Mouse (Mus musculus) right cerebral cortex, adult 2 months (tissue): ENCODE data around the gene Il23a.
"Not testable (repeated sequence)": the region's sequence is repeated elsewhere in the genome, so short reads cannot be mapped to it uniquely, and the experiment has no call there.

ENCODE experiments used
- DNase-seq, 2 experiments: peaks; one replicate each; pipeline ENCODE4 v3.0.0; 2021 to 2022; ENCODE audit warnings: low spot score in 2 of 2

Gene Il23a

GRCm38 (mm10) chr10:128268371-128268770 lies 30.2 kb downstream of the Il23a start, which contains the start of gene Apof:
Apof (plus strand) TSS chr10:128268671.
- DNase-seq = no peak

- DNase-seq = peak in 1 of 2 experiments; percentile 16
These were observed 34.9 kb downstream of the Il23a start for GRCm38 (mm10) chr10:128263393-128264310.

- DNase-seq = no peak
These were observed 36.3 kb downstream of the Il23a start for GRCm38 (mm10) chr10:128262300-128262699.

GRCm38 (mm10) chr10:128260376-128260775 lies 38.2 kb downstream of the Il23a start:
- DNase-seq = not testable (repeated sequence)

- no peak for DNase-seq
These were observed 38.6 kb downstream of the Il23a start for GRCm38 (mm10) chr10:128259946-128260345.

- DNase-seq = no peak
These were observed 39.6 kb downstream of the Il23a start for GRCm38 (mm10) chr10:128258953-128259352.

- peak in 1 of 2 experiments; percentile 25 for DNase-seq
These were observed 42.2 kb downstream of the Il23a start for GRCm38 (mm10) chr10:128256328-128256727.

GRCm38 (mm10) chr10:128255925-128256324 lies 42.6 kb downstream of the Il23a start:
- DNase-seq = no peak

GRCm38 (mm10) chr10:128253677-128254255 lies 44.8 kb downstream of the Il23a start, which contains the start of gene Apon:
Apon (plus strand) TSS chr10:128254096.
- DNase-seq = no peak

- no peak for DNase-seq
These were observed 48.0 kb downstream of the Il23a start for GRCm38 (mm10) chr10:128250565-128250964.

- DNase-seq = no peak
These were observed 51.4 kb downstream of the Il23a start for GRCm38 (mm10) chr10:128247020-128247732.
